Mouse (Mus musculus): Measurements from ENCODE around the gene Zfr. TPM values are rescaled to one million over a fixed set of nuclear protein-coding genes. Genes with fewer than 3 reads are reported as not detected.
"Not testable (repeated sequence)": the region's sequence is repeated elsewhere in the genome, so short reads cannot be mapped to it uniquely, and the experiment has no call there.

The Zfr gene
- polyA plus RNA-seq, 1 experiment from 2014 or later: 138 TPM

DNA sequence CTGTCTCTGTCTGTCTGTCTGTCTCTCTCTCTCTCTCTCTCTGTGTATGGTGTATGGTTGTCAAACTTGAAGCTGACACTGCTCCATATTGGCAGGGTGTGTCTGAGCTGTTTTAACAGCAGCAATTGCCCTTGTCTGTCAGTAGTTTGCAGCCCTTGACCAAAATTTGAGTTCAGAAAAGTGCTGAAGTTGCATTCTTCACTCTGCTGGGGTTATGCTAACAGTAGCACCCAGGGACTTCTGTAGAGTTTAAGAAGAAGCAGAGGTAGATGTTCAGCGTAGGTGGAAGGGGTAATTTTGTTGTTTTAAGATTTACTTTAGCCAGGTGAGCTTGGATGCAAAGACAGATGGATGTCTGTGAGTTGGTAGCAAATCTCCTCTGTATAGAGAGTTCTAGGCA, 94.6 kb downstream of the Zfr start:
- Histone ChIP-seq H3K4me3 (ENCODE audit: low read depth, low read length) (no peak overlapping the region), H3K9me3 (ENCODE audit: control insufficient read depth, low read length) (no peaks in the 10 kb centered on the region), H3K27ac (replicated peaks; ENCODE audit: low read depth, low read length) (no peak overlapping the region), H3K4me1 (ENCODE audit: control insufficient read depth, insufficient read depth, low read length) (peaks cover 1% of the 10 kb centered on the region; the same call in 1 of the 2 replicates), H3K9ac (ENCODE audit: low read depth, low read length) (no peak overlapping the region), H3K36me3 (ENCODE audit: control insufficient read depth, insufficient read depth, low read length) (no peaks in the 10 kb centered on the region), H3K27me3 (replicated peaks; ENCODE audit: control insufficient read depth, insufficient read depth, low read length) (no peaks in the 10 kb centered on the region), H3K4me2 (ENCODE audit: low read depth, low read length) (no peak overlapping the region)
- ATAC-seq (ENCODE audit: low read depth) (no peak), DNase-seq (ENCODE audit: low spot score) (no peak)
- WGBS: 67% methylated on average over 1 of the region's 1 CpGs

DNA sequence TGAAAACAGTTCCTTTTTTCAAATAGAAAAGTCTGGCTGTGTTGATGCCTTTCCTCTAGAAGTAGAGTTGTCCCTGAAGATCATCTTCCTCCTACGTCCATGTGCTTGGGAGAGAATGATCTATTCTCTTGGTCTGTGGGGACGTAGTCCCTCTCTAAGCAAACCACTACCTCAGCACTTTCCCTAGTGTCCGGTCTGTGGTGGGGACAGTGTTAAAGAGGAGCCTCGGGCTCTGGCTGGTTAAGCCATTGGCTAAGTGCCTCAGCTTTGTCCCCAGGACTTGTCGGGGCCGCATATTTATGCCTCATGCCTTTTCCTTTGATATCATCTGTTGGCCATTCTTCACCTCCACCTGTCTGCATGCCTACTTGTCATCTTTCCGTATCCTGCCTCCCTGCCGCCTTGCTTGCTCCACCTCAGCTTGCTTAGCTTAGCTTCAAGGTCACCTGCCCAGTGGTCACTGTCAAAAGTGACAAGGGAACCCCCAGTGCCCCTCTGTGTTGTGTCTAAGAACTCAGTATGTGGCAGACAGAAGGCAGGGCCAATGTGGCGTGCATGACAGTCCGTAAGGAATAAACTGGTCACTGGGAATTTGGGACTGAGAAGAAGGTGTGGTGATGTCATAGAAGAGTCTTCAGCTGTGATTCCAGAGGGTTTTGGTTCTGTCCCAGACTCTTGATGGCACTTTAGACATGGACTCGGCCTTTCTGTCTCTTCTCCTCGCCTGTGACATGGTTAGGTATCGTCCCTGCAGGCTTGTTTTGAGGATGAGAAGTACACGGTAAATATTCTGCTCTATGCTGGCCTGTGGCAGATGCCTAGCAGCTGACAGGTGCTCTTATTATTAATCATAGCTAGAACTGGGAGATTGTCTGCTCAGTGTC, 97.1 kb downstream of the Zfr start:
- H3K9ac ChIP-seq (ENCODE audit: low read depth, low read length): no peak overlapping the region
- no peak overlapping the region for H3K27ac ChIP-seq (replicated peaks; ENCODE audit: low read depth, low read length)
- DNase-seq (ENCODE audit: low spot score) (no peak), ATAC-seq (ENCODE audit: low read depth) (no peak)
- 75% methylated on average over 14 of the region's 14 CpGs for WGBS
- no peak overlapping the region for H3K4me3 ChIP-seq (ENCODE audit: low read depth, low read length)
- H3K27me3 ChIP-seq (replicated peaks; ENCODE audit: control insufficient read depth, insufficient read depth, low read length): no peaks in the 10 kb centered on the region
- no peaks in the 10 kb centered on the region for H3K9me3 ChIP-seq (ENCODE audit: control insufficient read depth, low read length)
- no peak overlapping the region for H3K4me2 ChIP-seq (ENCODE audit: low read depth, low read length)
- H3K4me1 ChIP-seq (ENCODE audit: control insufficient read depth, insufficient read depth, low read length): no peaks in the 10 kb centered on the region
- H3K36me3 ChIP-seq (ENCODE audit: control insufficient read depth, insufficient read depth, low read length): no peaks in the 10 kb centered on the region

GRCm38 (mm10) chr15:12215415-12215718, 97.7 kb downstream of the Zfr start:
- Histone ChIP-seq H3K9ac (ENCODE audit: low read depth, low read length) (no peak overlapping the region), H3K4me1 (ENCODE audit: control insufficient read depth, insufficient read depth, low read length) (no peaks in the 10 kb centered on the region), H3K4me2 (ENCODE audit: low read depth, low read length) (no peak overlapping the region), H3K4me3 (ENCODE audit: low read depth, low read length) (no peak overlapping the region), H3K36me3 (ENCODE audit: control insufficient read depth, insufficient read depth, low read length) (no peaks in the 10 kb centered on the region), H3K27ac (replicated peaks; ENCODE audit: low read depth, low read length) (no peak overlapping the region), H3K9me3 (ENCODE audit: control insufficient read depth, low read length) (no peaks in the 10 kb centered on the region), H3K27me3 (replicated peaks; ENCODE audit: control insufficient read depth, insufficient read depth, low read length) (no peaks in the 10 kb centered on the region)
- ATAC-seq (ENCODE audit: low read depth) (no peak), DNase-seq (ENCODE audit: low spot score) (no peak)
- 75% methylated on average over 5 of the region's 5 CpGs for WGBS

DNA sequence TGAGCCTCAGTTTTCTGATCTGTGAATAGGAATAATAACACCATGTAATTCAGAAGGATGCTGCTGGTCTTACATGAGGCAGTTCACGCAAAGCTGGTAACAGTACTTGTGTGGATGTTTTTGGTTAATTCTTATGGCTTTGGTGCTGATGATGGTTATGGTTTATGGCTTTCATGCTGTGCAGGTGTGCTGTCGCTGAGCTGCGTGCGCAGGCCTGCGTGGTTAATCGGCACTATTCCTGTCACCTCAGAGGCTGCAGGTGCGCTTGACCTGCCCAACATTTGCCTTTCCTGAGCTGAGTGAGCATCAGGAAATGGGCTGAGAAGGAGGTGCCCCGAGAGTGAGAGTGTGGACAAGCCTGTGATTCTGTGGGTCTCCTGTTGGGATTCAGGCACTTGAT, 98.5 kb downstream of the Zfr start:
- DNase-seq (ENCODE audit: low spot score) (no peak), ATAC-seq (ENCODE audit: low read depth) (no peak)
- H3K9ac ChIP-seq (ENCODE audit: low read depth, low read length): no peak overlapping the region
- no peak overlapping the region for H3K27ac ChIP-seq (replicated peaks; ENCODE audit: low read depth, low read length)
- WGBS: 95% methylated on average over 8 of the region's 8 CpGs
- no peaks in the 10 kb centered on the region for H3K27me3 ChIP-seq (replicated peaks; ENCODE audit: control insufficient read depth, insufficient read depth, low read length)
- no peak overlapping the region for H3K4me3 ChIP-seq (ENCODE audit: low read depth, low read length)
- H3K4me2 ChIP-seq (ENCODE audit: low read depth, low read length): no peak overlapping the region
- 0 out of 2 replicates have a peak, but pooled peaks cover 1% of the 10 kb centered on the region for H3K4me1 ChIP-seq (ENCODE audit: control insufficient read depth, insufficient read depth, low read length)
- no peaks in the 10 kb centered on the region for H3K36me3 ChIP-seq (ENCODE audit: control insufficient read depth, insufficient read depth, low read length)
- H3K9me3 ChIP-seq (ENCODE audit: control insufficient read depth, low read length): no peaks in the 10 kb centered on the region

DNA sequence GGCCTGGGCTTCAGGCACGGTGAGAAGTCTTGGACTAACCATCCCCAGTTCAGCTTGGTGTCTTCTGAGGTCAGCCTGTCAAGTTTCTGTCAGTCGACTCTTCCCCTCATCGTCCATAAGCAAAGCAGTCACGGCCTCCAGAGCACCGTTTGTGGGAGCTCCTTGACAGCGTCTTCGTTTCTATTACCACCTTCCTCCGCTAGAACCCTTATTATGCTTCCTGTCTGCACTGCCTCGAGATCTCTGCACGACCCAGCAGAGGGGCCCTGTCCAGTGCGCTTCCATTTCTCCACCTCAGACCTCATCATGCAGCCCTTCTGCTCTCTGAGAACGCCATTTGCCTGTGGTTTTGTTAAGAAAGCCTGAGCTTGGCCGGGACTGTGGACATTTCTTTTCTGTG, 99.2 kb downstream of the Zfr start:
- Histone ChIP-seq H3K36me3 (ENCODE audit: control insufficient read depth, insufficient read depth, low read length) (no peaks in the 10 kb centered on the region), H3K4me1 (ENCODE audit: control insufficient read depth, insufficient read depth, low read length) (peaks cover 6% of the 10 kb centered on the region; the same call in 1 of the 2 replicates), H3K27ac (replicated peaks; ENCODE audit: low read depth, low read length) (no peak overlapping the region), H3K4me2 (ENCODE audit: low read depth, low read length) (no peak overlapping the region), H3K27me3 (replicated peaks; ENCODE audit: control insufficient read depth, insufficient read depth, low read length) (no peaks in the 10 kb centered on the region), H3K4me3 (ENCODE audit: low read depth, low read length) (no peak overlapping the region), H3K9me3 (ENCODE audit: control insufficient read depth, low read length) (no peaks in the 10 kb centered on the region), H3K9ac (ENCODE audit: low read depth, low read length) (no peak overlapping the region)
- ATAC-seq (ENCODE audit: low read depth) (no peak), DNase-seq (ENCODE audit: low spot score) (no peak)
- 78% methylated on average over 13 of the region's 13 CpGs for WGBS

GRCm38 (mm10) chr15:12217332-12217731, 99.7 kb downstream of the Zfr start:
- ATAC-seq (ENCODE audit: low read depth); H3K9ac ChIP-seq (ENCODE audit: low read depth, low read length); H3K9me3 ChIP-seq (ENCODE audit: control insufficient read depth, low read length); H3K4me2 ChIP-seq (ENCODE audit: low read depth, low read length); H3K27ac ChIP-seq (replicated peaks; ENCODE audit: low read depth, low read length); H3K36me3 ChIP-seq (ENCODE audit: control insufficient read depth, insufficient read depth, low read length); DNase-seq (ENCODE audit: low spot score); H3K4me3 ChIP-seq (ENCODE audit: low read depth, low read length); H3K27me3 ChIP-seq (replicated peaks; ENCODE audit: control insufficient read depth, insufficient read depth, low read length): not testable (repeated sequence)
- peaks cover 11% of the 10 kb centered on the region for H3K4me1 ChIP-seq (ENCODE audit: control insufficient read depth, insufficient read depth, low read length)
- WGBS: 86% methylated on average over 3 of the region's 3 CpGs

DNA sequence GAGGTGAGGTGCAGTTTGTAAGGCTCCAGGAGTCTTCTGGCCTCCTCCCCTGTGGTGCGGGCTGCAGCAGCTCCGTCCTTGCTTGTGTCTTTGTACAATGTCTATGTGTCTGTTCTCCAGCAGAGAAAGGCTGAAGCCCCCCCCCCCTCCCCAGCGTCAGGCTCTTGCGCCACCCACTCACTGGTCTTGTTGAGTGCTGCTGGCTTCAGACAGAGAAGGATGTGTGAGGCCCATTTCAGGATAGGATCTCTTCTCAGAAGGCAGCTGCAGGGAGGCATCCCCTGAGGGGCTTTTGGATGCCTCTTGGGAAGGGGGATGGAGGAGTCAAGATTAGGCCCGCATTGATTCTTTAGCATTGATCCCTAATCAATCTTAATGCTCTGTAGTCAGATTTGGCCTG, 100.2 kb downstream of the Zfr start:
- Histone ChIP-seq H3K4me2 (ENCODE audit: low read depth, low read length) (no peak overlapping the region), H3K9me3 (ENCODE audit: control insufficient read depth, low read length) (no peaks in the 10 kb centered on the region), H3K4me3 (ENCODE audit: low read depth, low read length) (no peak overlapping the region), H3K4me1 (ENCODE audit: control insufficient read depth, insufficient read depth, low read length) (peaks cover 13% of the 10 kb centered on the region), H3K36me3 (ENCODE audit: control insufficient read depth, insufficient read depth, low read length) (no peaks in the 10 kb centered on the region), H3K9ac (ENCODE audit: low read depth, low read length) (no peak overlapping the region), H3K27me3 (replicated peaks; ENCODE audit: control insufficient read depth, insufficient read depth, low read length) (no peaks in the 10 kb centered on the region), H3K27ac (replicated peaks; ENCODE audit: low read depth, low read length) (no peak overlapping the region)
- DNase-seq (ENCODE audit: low spot score): no peak
- WGBS: 49% methylated on average over 5 of the region's 5 CpGs
- 0 out of 2 replicates have a peak, but pooled peaks have one; percentile 32 for ATAC-seq (ENCODE audit: low read depth)

DNA sequence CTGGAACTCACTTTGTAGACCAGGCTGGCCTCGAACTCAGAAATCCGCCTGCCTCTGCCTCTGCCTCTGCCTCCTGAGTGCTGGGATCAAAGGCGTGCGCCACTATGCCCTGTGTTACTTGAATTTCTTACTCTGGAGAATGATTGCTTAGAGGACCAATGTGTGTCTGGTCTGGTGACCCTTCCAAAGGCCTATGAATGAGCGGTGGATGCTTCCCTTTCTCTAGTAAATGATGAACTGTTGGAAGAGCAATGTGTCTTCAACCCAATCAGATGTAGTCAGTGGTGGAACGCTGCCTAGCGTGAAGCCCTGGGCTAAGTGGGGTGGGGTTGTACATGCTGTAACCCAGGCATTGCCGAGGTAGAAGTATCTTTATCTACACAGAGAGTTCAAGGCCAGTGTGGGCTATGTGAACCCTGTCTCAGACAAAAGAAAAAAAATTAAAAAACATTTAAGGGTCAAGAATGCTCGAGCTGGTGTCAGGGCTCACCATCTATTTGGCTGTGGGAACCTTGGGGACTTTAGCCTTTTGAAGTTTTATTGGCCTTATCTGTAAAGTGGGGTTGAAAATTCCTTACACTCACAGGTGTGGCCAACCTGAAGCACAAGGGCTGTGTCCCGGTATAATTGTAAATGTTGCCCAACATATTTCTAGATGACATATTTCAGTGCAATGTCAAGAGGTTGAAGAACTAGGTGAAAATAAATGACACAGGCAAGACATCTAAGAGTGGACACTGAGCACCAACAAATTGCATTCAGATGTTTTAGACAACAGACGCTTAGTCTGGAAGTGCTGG, 101.2 kb downstream of the Zfr start:
- DNase-seq (ENCODE audit: low spot score): no peak
- Histone ChIP-seq H3K9ac (ENCODE audit: low read depth, low read length) (no peak overlapping the region), H3K36me3 (ENCODE audit: control insufficient read depth, insufficient read depth, low read length) (no peaks in the 10 kb centered on the region), H3K4me2 (ENCODE audit: low read depth, low read length) (no peak overlapping the region), H3K27ac (replicated peaks; ENCODE audit: low read depth, low read length) (no peak overlapping the region), H3K27me3 (replicated peaks; ENCODE audit: control insufficient read depth, insufficient read depth, low read length) (no peaks in the 10 kb centered on the region), H3K4me1 (ENCODE audit: control insufficient read depth, insufficient read depth, low read length) (peaks cover 16% of the 10 kb centered on the region), H3K4me3 (ENCODE audit: low read depth, low read length) (no peak overlapping the region), H3K9me3 (ENCODE audit: control insufficient read depth, low read length) (no peaks in the 10 kb centered on the region)
- WGBS: 87% methylated on average over 11 of the region's 11 CpGs
- ATAC-seq (ENCODE audit: low read depth): no peak

Measured in embryonic facial prominence, embryonic 14.5 days (tissue).